Mouse (Mus musculus) cerebellum, postnatal 36 days (tissue): ENCODE results near the gene Btrc.

ENCODE experiments used
- DNase-seq, 2 experiments: peaks; one replicate each; pipeline ENCODE4 v3.0.0; 2021 to 2022; ENCODE audit warnings: mixed read lengths in 2 of 2

Btrc gene

GRCm38 (mm10) chr19:45475928-45476553, 112.5 kb downstream of the Btrc start:
- peak; percentile 25 to 42 for DNase-seq

GRCm38 (mm10) chr19:45479548-45479947, 116.0 kb downstream of the Btrc start:
- DNase-seq = no peak

- DNase-seq = no peak
Observed at GRCm38 (mm10) chr19:45480490-45480889, 117.0 kb downstream of the Btrc start.

GRCm38 (mm10) chr19:45480951-45481350, 117.4 kb downstream of the Btrc start:
- no peak for DNase-seq

- DNase-seq = no peak
Observed at GRCm38 (mm10) chr19:45483470-45483869, 119.9 kb downstream of the Btrc start.

- peak; percentile 21 to 26 for DNase-seq
Observed at GRCm38 (mm10) chr19:45486206-45486991, 122.9 kb downstream of the Btrc start.

- no peak for DNase-seq
Observed at GRCm38 (mm10) chr19:45486992-45487387, 123.5 kb downstream of the Btrc start.

GRCm38 (mm10) chr19:45489961-45490360, 126.4 kb downstream of the Btrc start:
- no peak for DNase-seq

- no peak for DNase-seq
Observed at GRCm38 (mm10) chr19:45491246-45491645, 127.7 kb downstream of the Btrc start.

- DNase-seq = no peak
Observed at GRCm38 (mm10) chr19:45494121-45494775, 130.7 kb downstream of the Btrc start.

GRCm38 (mm10) chr19:45505446-45505845, 141.9 kb downstream of the Btrc start:
- no peak for DNase-seq

GRCm38 (mm10) chr19:45507531-45507930, 144.0 kb downstream of the Btrc start:
- peak; percentile 55 to 68 for DNase-seq

- no peak for DNase-seq
Observed at GRCm38 (mm10) chr19:45510680-45511079, 147.1 kb downstream of the Btrc start.

GRCm38 (mm10) chr19:45511406-45511805, 147.9 kb downstream of the Btrc start:
- DNase-seq = no peak

GRCm38 (mm10) chr19:45515341-45515740, 151.8 kb downstream of the Btrc start:
- DNase-seq = no peak

GRCm38 (mm10) chr19:45516264-45516663, 152.7 kb downstream of the Btrc start:
- DNase-seq = no peak

GRCm38 (mm10) chr19:45527382-45527781, 163.8 kb downstream of the Btrc start:
- no peak for DNase-seq

GRCm38 (mm10) chr19:45527931-45528534, 164.5 kb downstream of the Btrc start:
- DNase-seq = no peak

- no peak for DNase-seq
Observed at GRCm38 (mm10) chr19:45529294-45529693, 165.8 kb downstream of the Btrc start.

GRCm38 (mm10) chr19:45530200-45530995, 166.9 kb downstream of the Btrc start:
- no peak for DNase-seq

- DNase-seq = no peak
Observed at GRCm38 (mm10) chr19:45531554-45531953, 168.0 kb downstream of the Btrc start.

GRCm38 (mm10) chr19:45533617-45534016, 170.1 kb downstream of the Btrc start:
- no peak for DNase-seq
